Mouse (Mus musculus) induced T-regulatory cell, adult 2 months (primary cell): ENCODE measurements around the gene 4930562C15Rik.

ENCODE experiments used
- DNase-seq: peaks from one replicate; pipeline ENCODE4 v3.0.0-alpha.2; 2012; ENCODE audit warnings: low read depth

Gene 4930562C15Rik

GRCm38 (mm10) chr16:4890201-4890709 lies 55.0 kb downstream of the 4930562C15Rik start:
- no peak for DNase-seq

GRCm38 (mm10) chr16:4892171-4892570 lies 57.0 kb downstream of the 4930562C15Rik start:
- DNase-seq = no peak

- no peak for DNase-seq
These were observed 59.1 kb downstream of the 4930562C15Rik start for GRCm38 (mm10) chr16:4894201-4894908.

GRCm38 (mm10) chr16:4896249-4897027 lies 61.2 kb downstream of the 4930562C15Rik start:
- DNase-seq = no peak

GRCm38 (mm10) chr16:4897146-4897730 lies 62.0 kb downstream of the 4930562C15Rik start:
- DNase-seq = no peak

GRCm38 (mm10) chr16:4898881-4899280 lies 63.7 kb downstream of the 4930562C15Rik start:
- no peak for DNase-seq

- no peak for DNase-seq
These were observed 64.5 kb downstream of the 4930562C15Rik start for GRCm38 (mm10) chr16:4899711-4900110.

GRCm38 (mm10) chr16:4901167-4901566 lies 66.0 kb downstream of the 4930562C15Rik start:
- no peak for DNase-seq

GRCm38 (mm10) chr16:4902390-4902789 lies 67.2 kb downstream of the 4930562C15Rik start:
- no peak for DNase-seq

GRCm38 (mm10) chr16:4903491-4904102 lies 68.4 kb downstream of the 4930562C15Rik start:
- no peak for DNase-seq

GRCm38 (mm10) chr16:4904878-4905277 lies 69.7 kb downstream of the 4930562C15Rik start:
- DNase-seq = no peak

GRCm38 (mm10) chr16:4905591-4905990 lies 70.4 kb downstream of the 4930562C15Rik start:
- no peak for DNase-seq

- DNase-seq = no peak
These were observed 71.3 kb downstream of the 4930562C15Rik start for GRCm38 (mm10) chr16:4906559-4906958.

- no peak for DNase-seq
These were observed 72.2 kb downstream of the 4930562C15Rik start for GRCm38 (mm10) chr16:4907386-4907785.

- peak; percentile 44 for DNase-seq
These were observed 72.8 kb downstream of the 4930562C15Rik start for GRCm38 (mm10) chr16:4907972-4908371.

- peak; percentile 49 for DNase-seq
These were observed 74.5 kb downstream of the 4930562C15Rik start for GRCm38 (mm10) chr16:4909745-4910144.

GRCm38 (mm10) chr16:4910758-4911157 lies 75.5 kb downstream of the 4930562C15Rik start:
- no peak for DNase-seq

- no peak for DNase-seq
These were observed 76.9 kb downstream of the 4930562C15Rik start for GRCm38 (mm10) chr16:4912074-4912648.

- DNase-seq = peak; percentile 44
These were observed 77.9 kb downstream of the 4930562C15Rik start for GRCm38 (mm10) chr16:4912907-4913782.

GRCm38 (mm10) chr16:4913783-4914735 lies 78.8 kb downstream of the 4930562C15Rik start:
- DNase-seq = peak; percentile 90
